In the genomic region with DNA sequence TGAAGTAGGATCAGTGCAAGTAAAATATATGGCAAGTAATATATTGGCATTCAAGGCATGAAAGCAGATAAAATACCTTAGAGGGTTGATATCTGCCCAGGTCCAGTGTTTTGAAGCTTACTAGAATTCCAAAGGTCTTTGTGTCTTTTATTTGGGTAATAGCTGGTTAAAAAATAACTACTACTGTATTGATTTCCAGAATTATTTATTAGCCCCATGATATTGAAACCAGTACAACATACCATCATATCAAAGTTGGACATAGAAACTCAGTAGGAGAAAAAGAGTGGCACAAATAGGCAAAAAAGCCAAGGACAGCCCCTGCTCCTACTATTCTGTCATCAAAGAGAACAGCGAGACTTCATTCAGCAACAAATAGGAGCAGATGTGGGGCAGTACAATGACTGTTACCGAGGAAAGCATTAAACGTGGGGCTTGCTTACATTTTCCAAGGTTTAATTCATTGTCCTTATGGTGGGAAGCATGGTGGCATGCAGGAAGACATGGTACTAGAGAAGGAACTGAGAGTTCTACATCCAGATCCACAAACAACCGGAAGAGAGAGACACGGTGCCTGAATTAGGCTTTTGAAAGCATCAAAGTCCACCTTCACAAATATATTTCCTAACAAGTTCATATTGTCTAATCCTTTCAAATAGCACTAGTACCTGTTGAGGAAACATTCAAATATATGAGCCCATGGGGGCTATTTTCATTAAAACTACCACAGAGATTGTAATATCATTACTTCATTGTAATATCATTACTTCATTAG, we compare ENCODE assay signal across 21 mouse cellular contexts.
DNase-seq lines count a peak whose midpoint lies in the region; ATAC-seq and TF ChIP-seq lines count a peak whose summit lies in the region.
"Had no signal": no experiment of that assay in that cellular context is flagged by ENCODE, and none has a peak within 500 bp of the region (broad histone marks: within the 10 kb centered on the region; RNA-seq: fewer than 3 reads in every experiment).

No protein-coding gene starts in this region.

- TF ChIP-seq POLR2A in liver, adult 2 months (IDR thresholded peaks at IDR 0.05; ENCODE audit: extremely low read depth, insufficient read depth, low read length): no peak

- peak overlapping the region; percentile 29 for H3K4me2 ChIP-seq in liver, postnatal 0 days (ENCODE audit: low read depth, low read length)
- no peak overlapping the region for H3K4me2 ChIP-seq in liver, embryonic 11.5 days
- H3K4me2 ChIP-seq in midbrain, embryonic 11.5 days: no peak overlapping the region
- H3K4me2 ChIP-seq in midbrain, embryonic 14.5 days (ENCODE audit: low read length): no peak overlapping the region

- WGBS in liver, adult 2 months: 27% methylated on average over 5 of the region's 5 CpGs
- 70% methylated on average over 5 of the region's 5 CpGs for WGBS in liver, postnatal 0 days (ENCODE audit: insufficient replicate concordance)
- WGBS in liver, embryonic 11.5 days: 78% methylated on average over 5 of the region's 5 CpGs
- WGBS in midbrain, embryonic 11.5 days: 84% methylated on average over 5 of the region's 5 CpGs
- WGBS in midbrain, embryonic 14.5 days: 83% methylated on average over 5 of the region's 5 CpGs

- H3K4me1 ChIP-seq in liver, adult 2 months (ENCODE audit: control insufficient read depth, insufficient read depth, low read length): peaks cover 12% of the 10 kb centered on the region
- no peaks in the 10 kb centered on the region for H3K4me1 ChIP-seq in liver, postnatal 0 days (ENCODE audit: insufficient read depth)
- no peaks in the 10 kb centered on the region for H3K4me1 ChIP-seq in liver, embryonic 11.5 days (replicated peaks; ENCODE audit: control insufficient read depth, insufficient read depth, low read length)
- H3K4me1 ChIP-seq in midbrain, embryonic 11.5 days (ENCODE audit: control insufficient read depth, insufficient read depth, low read length): no peaks in the 10 kb centered on the region
- no peaks in the 10 kb centered on the region for H3K4me1 ChIP-seq in midbrain, embryonic 14.5 days (ENCODE audit: control insufficient read depth, insufficient read depth, low read length)

- peak; percentile 94 for DNase-seq in liver, adult 2 months (ENCODE audit: extremely low read depth, low read depth, low spot score)
- no peak for DNase-seq in liver
- no peak for DNase-seq in liver, postnatal 0 days
- DNase-seq in liver, embryonic 11.5 days (ENCODE audit: low spot score): no peak
- DNase-seq in midbrain, embryonic 11.5 days (ENCODE audit: low spot score, missing footprints): peak; percentile 79
- no peak for DNase-seq in midbrain, embryonic 14.5 days
- DNase-seq: adrenal gland, adult 2 months; adrenal gland, adult 8-10 months; adrenal gland, postnatal 10 days; adrenal gland, postnatal 14 days; adrenal gland, postnatal 25 days; adrenal gland, postnatal 36 days; B cell, adult 2 months; cerebellum, adult 11 months; cerebellum, adult 11-12 months; cerebellum, adult 18-20 months had no signal

- H3K79me2 ChIP-seq in liver, adult 2 months (ENCODE audit: control insufficient read depth, insufficient read depth, low read length): peaks cover 14% of the 10 kb centered on the region; the same call in 1 of the 2 replicates

- H3K36me3 ChIP-seq in liver, adult 2 months (ENCODE audit: control insufficient read depth, insufficient read depth, low read length): no peaks in the 10 kb centered on the region
- H3K36me3 ChIP-seq in liver, postnatal 0 days (replicated peaks; ENCODE audit: insufficient read depth, low read length): no peaks in the 10 kb centered on the region
- H3K36me3 ChIP-seq in liver, embryonic 11.5 days (ENCODE audit: control insufficient read depth, insufficient read depth, low read length): no peaks in the 10 kb centered on the region
- no peaks in the 10 kb centered on the region for H3K36me3 ChIP-seq in midbrain, embryonic 11.5 days (ENCODE audit: control insufficient read depth, insufficient read depth, low read length)
- no peaks in the 10 kb centered on the region for H3K36me3 ChIP-seq in midbrain, embryonic 14.5 days (ENCODE audit: control insufficient read depth, insufficient read depth, low read length)
- H3K36me3 ChIP-seq: G1E had no signal

- H3K4me3 ChIP-seq in liver, adult 2 months (ENCODE audit: insufficient read depth, low read depth, low read length): peak overlapping the region; percentile 85
- 0 out of 2 replicates have a peak overlapping the region, but pooled peaks have one; percentile 7 for H3K4me3 ChIP-seq in liver, postnatal 0 days (ENCODE audit: low read depth, low read length)
- H3K4me3 ChIP-seq in liver, embryonic 11.5 days (ENCODE audit: low read depth, low read length): no peak overlapping the region
- no peak overlapping the region for H3K4me3 ChIP-seq in midbrain, embryonic 11.5 days (ENCODE audit: low read depth, low read length)
- H3K4me3 ChIP-seq in midbrain, embryonic 14.5 days (replicated peaks; ENCODE audit: low read depth, low read length): no peak overlapping the region

- TF ChIP-seq CTCF in liver, adult 2 months (IDR thresholded peaks at IDR 0.05; ENCODE audit: low read depth, low read length): no peak
- TF ChIP-seq CTCF in liver, postnatal 0 days (IDR thresholded peaks at IDR 0.05; ENCODE audit: low read depth): no peak

- H3K27me3 ChIP-seq in liver, adult 2 months (ENCODE audit: control insufficient read depth, insufficient read depth, low read length): no peaks in the 10 kb centered on the region
- no peaks in the 10 kb centered on the region for H3K27me3 ChIP-seq in liver, postnatal 0 days (ENCODE audit: insufficient read depth, low read length)
- no peaks in the 10 kb centered on the region for H3K27me3 ChIP-seq in liver, embryonic 11.5 days (replicated peaks; ENCODE audit: control insufficient read depth, insufficient read depth, low read length)
- no peaks in the 10 kb centered on the region for H3K27me3 ChIP-seq in midbrain, embryonic 11.5 days (ENCODE audit: control insufficient read depth, insufficient read depth, low read length)
- H3K27me3 ChIP-seq in midbrain, embryonic 14.5 days (ENCODE audit: control insufficient read depth, insufficient read depth, low read length): no peaks in the 10 kb centered on the region
- H3K27me3 ChIP-seq: CH12.LX had no signal

- peak overlapping the region; percentile 87 for H3K9ac ChIP-seq in liver, adult 2 months (ENCODE audit: low read depth, low read length)
- no peak overlapping the region for H3K9ac ChIP-seq in liver, postnatal 0 days (replicated peaks)
- no peak overlapping the region for H3K9ac ChIP-seq in liver, embryonic 11.5 days (ENCODE audit: low read depth, low read length)
- H3K9ac ChIP-seq in midbrain, embryonic 11.5 days (ENCODE audit: low read length): no peak overlapping the region
- H3K9ac ChIP-seq in midbrain, embryonic 14.5 days (replicated peaks; ENCODE audit: low read length): no peak overlapping the region

- ATAC-seq in liver, postnatal 0 days: peak; percentile 50
- ATAC-seq in liver, embryonic 11.5 days (replicated peaks; ENCODE audit: low FRiP score): no peak
- no peak for ATAC-seq in midbrain, embryonic 11.5 days (ENCODE audit: low FRiP score)
- no peak for ATAC-seq in midbrain, embryonic 14.5 days (ENCODE audit: low FRiP score, low TSS enrichment)
- ATAC-seq: activated CD4-positive, CD25-positive, alpha-beta regulatory T cell, adult 4 months; CD4-positive, CD25-positive, alpha-beta regulatory T cell, adult 4 months; Patski had no signal

- no peak for TF ChIP-seq EP300 in liver, postnatal 0 days (IDR thresholded peaks at IDR 0.05; ENCODE audit: low read depth)

- no peaks in the 10 kb centered on the region for H3K9me3 ChIP-seq in liver, postnatal 0 days (ENCODE audit: low read length)
- H3K9me3 ChIP-seq in liver, embryonic 11.5 days (ENCODE audit: control insufficient read depth, low read length): no peaks in the 10 kb centered on the region
- no peaks in the 10 kb centered on the region for H3K9me3 ChIP-seq in midbrain, embryonic 11.5 days (ENCODE audit: control insufficient read depth, low read length)
- no peaks in the 10 kb centered on the region for H3K9me3 ChIP-seq in midbrain, embryonic 14.5 days (ENCODE audit: control insufficient read depth, low read length)
- H3K9me3 ChIP-seq: G1E had no signal

- peak overlapping the region; percentile 100 for H3K27ac ChIP-seq in liver, adult 2 months (replicated peaks; ENCODE audit: insufficient read depth, low read depth, low read length)
- peak overlapping the region; percentile 55; the same call in 1 of the 2 replicates for H3K27ac ChIP-seq in liver, postnatal 0 days (ENCODE audit: low read depth)
- no peak overlapping the region for H3K27ac ChIP-seq in liver, embryonic 11.5 days (ENCODE audit: low read depth, low read length)
- no peak overlapping the region for H3K27ac ChIP-seq in midbrain, embryonic 11.5 days (ENCODE audit: low read depth, low read length)
- H3K27ac ChIP-seq in midbrain, embryonic 14.5 days (replicated peaks; ENCODE audit: low read depth, low read length): no peak overlapping the region

Comparison
In these comparisons a context has a peak if more than half of its experiments do, and no peak if none do; other contexts are left out.
1. DNase-seq: peak in liver, adult 2 months (single experiment) and midbrain, embryonic 11.5 days (single experiment); none in liver (single experiment), liver, postnatal 0 days (single experiment), liver, embryonic 11.5 days (single experiment) and midbrain, embryonic 14.5 days (single experiment).
2. H3K27ac ChIP-seq: peak in liver, adult 2 months (single experiment) and liver, postnatal 0 days (single experiment); none in liver, embryonic 11.5 days (single experiment), midbrain, embryonic 11.5 days (single experiment) and midbrain, embryonic 14.5 days (single experiment).
3. H3K4me3 ChIP-seq: peak in liver, adult 2 months (single experiment) and liver, postnatal 0 days (single experiment); none in liver, embryonic 11.5 days (single experiment), midbrain, embryonic 11.5 days (single experiment) and midbrain, embryonic 14.5 days (single experiment).